Mouse (Mus musculus) ES-E14 (cell line): Measurements from ENCODE around the gene Arnt2.

Source experiments
- HCFC1 ChIP-seq: IDR thresholded peaks from 2 replicates; pipeline ENCODE4 v1.6.1; 2012; ENCODE audit warnings: low read length, inconsistent platforms, borderline replicate concordance; ENCODE audit not compliant: insufficient read depth
- MAFK ChIP-seq: IDR thresholded peaks from 2 replicates; pipeline ENCODE4 v1.6.1; 2014; ENCODE audit warnings: mild to moderate bottlenecking, low read depth, low read length, inconsistent platforms; ENCODE audit not compliant: insufficient read depth
- ZNF384 ChIP-seq: IDR thresholded peaks from 2 replicates; pipeline ENCODE4 v1.6.1; 2012; ENCODE audit warnings: low read depth, low read length, inconsistent platforms

- TF ChIP-seq MAFK (no peak), ZNF384 (no peak), HCFC1 (no peak)
These were observed 81.2 kb downstream of the Arnt2 start for GRCm38 (mm10) chr7:84328770-84329169.
